Mouse (Mus musculus): ENCODE measurements around the gene Akap10. TPM values are rescaled to one million over a fixed set of nuclear protein-coding genes. Genes with fewer than 3 reads are reported as not detected.
A peak's percentile ranks its signal among the peaks of the same experiment; 100 is the strongest.
"Not testable (repeated sequence)": the region's sequence is repeated elsewhere in the genome, so short reads cannot be mapped to it uniquely, and the experiment has no call there.

The Akap10 gene
- polyA plus RNA-seq, 1 experiment from 2014 or later, result 22.1 TPM

DNA sequence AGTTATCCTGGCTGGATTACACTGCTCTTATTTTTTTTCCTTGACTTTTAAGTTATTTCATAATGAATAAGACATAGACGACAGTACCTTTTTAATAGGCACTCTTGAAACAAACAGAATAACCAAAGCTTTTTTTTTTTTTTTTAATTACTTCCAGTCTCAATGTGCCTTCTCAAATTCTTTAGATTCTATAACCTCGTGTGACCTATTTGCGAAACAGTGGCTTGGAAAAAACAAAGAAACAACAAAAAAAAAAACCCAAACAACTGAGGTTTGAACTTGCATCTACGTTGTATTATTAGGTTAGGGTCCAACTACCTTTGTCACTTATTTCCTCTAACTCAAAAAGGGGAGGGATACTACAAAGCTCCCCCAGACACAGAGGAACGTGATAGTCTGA is 76.4 kb downstream of the Akap10 start:
- Histone ChIP-seq H3K27me3 (ENCODE audit: control insufficient read depth, insufficient read depth, low read length) (no peaks in the 10 kb centered on the region), H3K4me2 (replicated peaks; ENCODE audit: low read depth, low read length) (peak overlapping the region; percentile 82), H3K9me3 (ENCODE audit: control insufficient read depth, low read length) (no peaks in the 10 kb centered on the region), H3K4me3 (ENCODE audit: low read length) (peak overlapping the region; percentile 93), H3K27ac (ENCODE audit: low read depth, low read length) (no peak overlapping the region), H3K4me1 (ENCODE audit: control insufficient read depth, insufficient read depth, low read length) (no peaks in the 10 kb centered on the region), H3K9ac (ENCODE audit: low read depth, low read length) (peak overlapping the region; percentile 94; the same call in 1 of the 2 replicates), H3K36me3 (ENCODE audit: control insufficient read depth, insufficient read depth, low read length) (no peaks in the 10 kb centered on the region; the same call in 1 of the 2 replicates)
- WGBS, result 18% methylated on average over 5 of the region's 5 CpGs
- ATAC-seq (ENCODE audit: low FRiP score, low TSS enrichment), result no peak

DNA sequence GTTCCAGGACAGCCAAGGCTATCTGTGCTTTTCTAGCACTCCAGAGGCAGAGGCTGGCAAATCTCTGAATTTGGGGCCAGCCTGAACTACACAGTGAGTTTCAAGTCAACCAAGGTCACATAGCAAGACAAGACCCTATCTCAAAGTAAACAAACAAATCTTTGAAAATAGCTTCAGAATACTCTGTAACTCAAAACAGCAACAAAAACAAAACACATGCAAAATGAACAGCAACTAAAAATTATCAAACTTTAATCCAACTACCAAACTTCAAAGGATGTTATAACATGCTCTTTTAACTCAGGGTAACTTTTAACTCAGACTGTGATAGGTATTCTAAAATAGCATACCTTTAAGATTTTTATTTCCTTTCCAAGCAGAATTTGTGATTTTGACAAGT is 77.1 kb downstream of the Akap10 start:
- Histone ChIP-seq H3K27ac (ENCODE audit: low read depth, low read length) (no peak overlapping the region), H3K4me1 (ENCODE audit: control insufficient read depth, insufficient read depth, low read length) (no peaks in the 10 kb centered on the region), H3K27me3 (ENCODE audit: control insufficient read depth, insufficient read depth, low read length) (no peaks in the 10 kb centered on the region), H3K9ac (ENCODE audit: low read depth, low read length) (no peak overlapping the region), H3K4me3 (ENCODE audit: low read length) (no peak overlapping the region), H3K9me3 (ENCODE audit: control insufficient read depth, low read length) (no peaks in the 10 kb centered on the region), H3K36me3 (ENCODE audit: control insufficient read depth, insufficient read depth, low read length) (no peaks in the 10 kb centered on the region; the same call in 1 of the 2 replicates), H3K4me2 (replicated peaks; ENCODE audit: low read depth, low read length) (no peak overlapping the region)
- ATAC-seq (ENCODE audit: low FRiP score, low TSS enrichment), result no peak

DNA sequence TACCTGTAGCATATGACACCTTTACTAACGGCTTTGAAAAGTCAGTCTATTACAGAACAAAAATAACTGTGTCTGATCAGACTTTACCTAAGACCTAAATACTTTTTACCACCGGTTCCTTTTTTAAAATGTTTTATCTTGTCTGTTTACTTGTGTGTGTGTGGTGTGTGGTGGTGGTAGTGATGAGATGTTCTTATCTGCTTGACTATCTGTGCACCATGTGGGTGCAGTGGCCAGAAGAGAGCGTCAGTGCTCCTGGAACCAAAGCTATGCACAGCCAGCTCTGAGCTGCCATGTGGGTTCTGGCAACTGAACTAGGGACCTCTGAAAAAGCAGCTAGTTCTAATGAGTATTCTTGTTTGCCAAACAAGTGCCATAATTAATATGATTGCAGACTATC is 78.9 kb downstream of the Akap10 start:
- Histone ChIP-seq H3K4me1 (ENCODE audit: control insufficient read depth, insufficient read depth, low read length) (no peaks in the 10 kb centered on the region), H3K27me3 (ENCODE audit: control insufficient read depth, insufficient read depth, low read length) (no peaks in the 10 kb centered on the region), H3K36me3 (ENCODE audit: control insufficient read depth, insufficient read depth, low read length) (no peaks in the 10 kb centered on the region; the same call in 1 of the 2 replicates), H3K9ac (ENCODE audit: low read depth, low read length) (no peak overlapping the region), H3K4me3 (ENCODE audit: low read length) (no peak overlapping the region), H3K4me2 (replicated peaks; ENCODE audit: low read depth, low read length) (no peak overlapping the region), H3K27ac (ENCODE audit: low read depth, low read length) (no peak overlapping the region), H3K9me3 (ENCODE audit: control insufficient read depth, low read length) (no peaks in the 10 kb centered on the region)
- WGBS, result 85% methylated on average over 3 of the region's 3 CpGs
- no peak for ATAC-seq (ENCODE audit: low FRiP score, low TSS enrichment)

DNA sequence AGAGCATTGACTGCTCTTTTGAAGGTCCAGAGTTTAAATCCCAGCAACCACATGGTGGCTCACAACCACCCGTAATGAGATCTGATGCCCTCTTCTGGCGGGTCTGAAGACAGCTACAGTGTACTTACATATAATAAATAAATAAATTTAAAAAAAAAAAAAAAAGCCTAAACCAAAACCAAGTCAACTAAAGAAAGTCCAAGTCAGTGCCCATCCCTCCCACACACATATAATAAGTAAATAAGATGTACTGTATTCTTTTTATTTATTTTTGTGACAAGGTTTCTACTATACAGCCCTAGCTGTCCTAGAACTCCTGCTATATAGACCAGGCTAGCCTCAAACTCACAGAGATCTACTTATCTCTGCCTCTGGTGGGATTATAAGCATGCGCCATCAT is 89.4 kb downstream of the Akap10 start:
- H3K36me3 ChIP-seq (ENCODE audit: control insufficient read depth, insufficient read depth, low read length); H3K4me2 ChIP-seq (replicated peaks; ENCODE audit: low read depth, low read length); ATAC-seq (ENCODE audit: low FRiP score, low TSS enrichment); H3K9me3 ChIP-seq (ENCODE audit: control insufficient read depth, low read length); H3K9ac ChIP-seq (ENCODE audit: low read depth, low read length); H3K4me1 ChIP-seq (ENCODE audit: control insufficient read depth, insufficient read depth, low read length); H3K27ac ChIP-seq (ENCODE audit: low read depth, low read length); H3K4me3 ChIP-seq (ENCODE audit: low read length); H3K27me3 ChIP-seq (ENCODE audit: control insufficient read depth, insufficient read depth, low read length): not testable (repeated sequence)
- WGBS, result 86% methylated on average over 3 of the region's 3 CpGs

DNA sequence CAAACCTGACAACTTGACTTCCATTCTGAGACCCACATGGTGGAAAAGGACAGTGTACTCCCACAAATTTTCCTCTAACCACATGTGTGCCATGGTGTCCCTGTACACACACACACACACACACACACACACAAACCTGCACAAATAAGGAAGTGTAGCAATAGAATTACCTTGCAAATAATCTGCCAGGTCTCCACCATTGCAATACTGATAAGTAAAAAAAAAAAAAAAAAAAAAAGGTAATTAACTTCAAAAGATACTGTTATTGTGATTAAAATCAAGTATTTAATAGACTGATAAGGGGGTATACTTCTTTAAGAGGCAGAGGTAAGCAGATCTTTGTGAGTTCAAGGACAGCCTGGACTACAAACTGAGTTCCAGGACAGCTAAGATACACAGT is 90.1 kb downstream of the Akap10 start:
- Histone ChIP-seq H3K27me3 (ENCODE audit: control insufficient read depth, insufficient read depth, low read length) (no peaks in the 10 kb centered on the region), H3K36me3 (ENCODE audit: control insufficient read depth, insufficient read depth, low read length) (peaks cover 7% of the 10 kb centered on the region; the same call in 1 of the 2 replicates), H3K9me3 (ENCODE audit: control insufficient read depth, low read length) (no peaks in the 10 kb centered on the region), H3K4me2 (replicated peaks; ENCODE audit: low read depth, low read length) (no peak overlapping the region), H3K4me1 (ENCODE audit: control insufficient read depth, insufficient read depth, low read length) (no peaks in the 10 kb centered on the region), H3K27ac (ENCODE audit: low read depth, low read length) (no peak overlapping the region), H3K4me3 (ENCODE audit: low read length) (no peak overlapping the region), H3K9ac (ENCODE audit: low read depth, low read length) (no peak overlapping the region)
- no peak for ATAC-seq (ENCODE audit: low FRiP score, low TSS enrichment)

DNA sequence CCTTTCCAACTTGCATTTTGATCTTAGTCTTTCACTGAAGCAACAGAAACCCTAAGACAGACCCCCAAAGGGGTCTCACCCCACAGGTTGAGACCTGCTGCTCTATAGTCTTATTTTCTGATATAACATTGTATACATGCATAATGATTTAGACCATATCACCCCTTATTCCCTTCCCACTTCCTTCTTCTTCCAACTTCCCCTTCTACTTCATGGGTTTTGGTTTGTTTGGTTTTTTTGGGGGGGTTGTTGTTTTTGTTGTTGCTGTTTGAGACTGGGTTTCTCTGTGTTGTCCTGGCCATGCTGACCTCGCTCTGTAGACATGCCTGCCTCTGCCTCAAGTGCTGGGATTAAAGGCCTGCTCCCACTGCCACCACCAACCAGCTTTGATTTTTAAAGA is 90.9 kb downstream of the Akap10 start:
- no peaks in the 10 kb centered on the region for H3K9me3 ChIP-seq (ENCODE audit: control insufficient read depth, low read length)
- no peak overlapping the region for H3K4me3 ChIP-seq (ENCODE audit: low read length)
- WGBS, result 87% methylated on average over 1 of the region's 1 CpGs
- no peak overlapping the region for H3K4me2 ChIP-seq (replicated peaks; ENCODE audit: low read depth, low read length)
- H3K27ac ChIP-seq (ENCODE audit: low read depth, low read length), result no peak overlapping the region
- no peak overlapping the region for H3K9ac ChIP-seq (ENCODE audit: low read depth, low read length)
- peaks cover 5% of the 10 kb centered on the region; the same call in 1 of the 2 replicates for H3K36me3 ChIP-seq (ENCODE audit: control insufficient read depth, insufficient read depth, low read length)
- ATAC-seq (ENCODE audit: low FRiP score, low TSS enrichment), result no peak
- no peaks in the 10 kb centered on the region for H3K27me3 ChIP-seq (ENCODE audit: control insufficient read depth, insufficient read depth, low read length)
- no peaks in the 10 kb centered on the region for H3K4me1 ChIP-seq (ENCODE audit: control insufficient read depth, insufficient read depth, low read length)

Other genes starting within 250 kb of the Akap10 start
- gene Fam83g, start 246.2 kb downstream of the Akap10 start, polyA plus RNA-seq (2014; fragmentation: Nextera tagmentation; extraction: Ambion mirVana), result 1.8 and 1.9 TPM in 2 replicates
- 0.11 and 0.16 TPM in 2 replicates for gene Slc5a10, start 209.4 kb downstream of the Akap10 start, polyA plus RNA-seq (2014; fragmentation: Nextera tagmentation; extraction: Ambion mirVana)
- gene Prpsap2, start 168.2 kb downstream of the Akap10 start, polyA plus RNA-seq (2014; fragmentation: Nextera tagmentation; extraction: Ambion mirVana), result 28.0 and 31.7 TPM in 2 replicates
- gene Ulk2, start 75.2 kb downstream of the Akap10 start, polyA plus RNA-seq (2014; fragmentation: Nextera tagmentation; extraction: Ambion mirVana), result 11.9 and 16.3 TPM in 2 replicates
- 6.6 and 13.6 TPM in 2 replicates for gene Specc1, start 26.5 kb upstream of the Akap10 start, polyA plus RNA-seq (2014; fragmentation: Nextera tagmentation; extraction: Ambion mirVana)

All from kidney, embryonic 14.5 days (tissue).